Mouse (Mus musculus): ENCODE results near the gene Evi2a. TPM values are rescaled to one million over a fixed set of nuclear protein-coding genes. Genes with fewer than 3 reads are reported as not detected.
A peak's percentile ranks its signal among the peaks of the same experiment; 100 is the strongest.

Gene Evi2a
- polyA plus RNA-seq (2015; fragmentation: Nextera tagmentation; extraction: Ambion mirVana) = 2.2 and 3.3 TPM in 2 replicates

GRCm38 (mm10) chr11:79530333-79530761, at the start of gene Evi2a, which contains the start of gene Evi2:
Gene Evi2a, minus strand, starts transcription at chr11:79530609.
Gene Evi2, minus strand, starts transcription at chr11:79530589.
- no peak for TF ChIP-seq CTCF (IDR thresholded peaks at IDR 0.05; ENCODE audit: low read depth)
- Histone ChIP-seq H3K4me1 (replicated peaks; ENCODE audit: control insufficient read depth, insufficient read depth, low read length) (no peaks in the 10 kb centered on the region), H3K9ac (ENCODE audit: low read depth, low read length) (no peak within 1 kb of the TSS), H3K36me3 (ENCODE audit: control insufficient read depth, insufficient read depth) (0 out of 2 replicates have a peak, but pooled peaks cover under 1% of the 10 kb centered on the region), H3K4me3 (ENCODE audit: low read depth, low read length) (no peak within 1 kb of the TSS), H3K27ac (ENCODE audit: low read depth, low read length) (no peak within 1 kb of the TSS), H3K4me2 (replicated peaks; ENCODE audit: low read depth) (no peak within 1 kb of the TSS), H3K9me3 (ENCODE audit: control insufficient read depth) (no peaks in the 10 kb centered on the region), H3K27me3 (replicated peaks; ENCODE audit: control insufficient read depth, insufficient read depth, low read length) (no peaks in the 10 kb centered on the region)
- no peak for ATAC-seq
- 86% methylated on average over 7 of the region's 7 CpGs for WGBS

DNA sequence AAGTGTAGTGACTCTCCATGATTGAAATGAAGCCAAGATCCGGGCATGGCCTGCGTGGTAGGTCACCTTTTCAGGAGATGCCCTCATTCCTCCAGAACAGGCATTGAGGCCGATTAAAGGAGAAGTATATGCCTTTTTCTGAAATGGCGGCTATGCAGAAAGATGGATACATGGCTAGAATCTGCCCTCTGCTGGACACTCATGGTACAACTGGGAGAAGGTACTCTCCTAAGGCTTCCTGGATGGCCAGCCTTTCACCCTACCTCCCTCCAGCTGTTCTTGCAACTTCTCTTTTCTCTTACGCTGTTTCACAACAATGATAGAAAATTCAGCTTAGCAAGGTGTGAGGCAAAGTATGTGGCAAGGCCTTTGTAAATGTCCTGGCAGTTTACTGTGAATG, 47.3 kb upstream of the Evi2a start:
- Histone ChIP-seq H3K27me3 (replicated peaks; ENCODE audit: control insufficient read depth, insufficient read depth, low read length) (no peaks in the 10 kb centered on the region), H3K9ac (ENCODE audit: low read depth, low read length) (no peak overlapping the region), H3K27ac (ENCODE audit: low read depth, low read length) (no peak overlapping the region), H3K36me3 (ENCODE audit: control insufficient read depth, insufficient read depth) (peaks cover 22% of the 10 kb centered on the region), H3K4me1 (replicated peaks; ENCODE audit: control insufficient read depth, insufficient read depth, low read length) (no peaks in the 10 kb centered on the region), H3K4me2 (replicated peaks; ENCODE audit: low read depth) (no peak overlapping the region), H3K9me3 (ENCODE audit: control insufficient read depth) (no peaks in the 10 kb centered on the region), H3K4me3 (ENCODE audit: low read depth, low read length) (no peak overlapping the region)
- peak; percentile 89 for TF ChIP-seq CTCF (IDR thresholded peaks at IDR 0.05; ENCODE audit: low read depth)
- 0 out of 2 replicates have a peak, but pooled peaks have one; percentile 31 for ATAC-seq
- WGBS = 53% methylated on average over 5 of the region's 5 CpGs

GRCm38 (mm10) chr11:79575383-79576073, 45.1 kb upstream of the Evi2a start:
- no peak overlapping the region for H3K4me3 ChIP-seq (ENCODE audit: low read depth, low read length)
- no peak overlapping the region for H3K9ac ChIP-seq (ENCODE audit: low read depth, low read length)
- no peaks in the 10 kb centered on the region for H3K4me1 ChIP-seq (replicated peaks; ENCODE audit: control insufficient read depth, insufficient read depth, low read length)
- peaks cover 32% of the 10 kb centered on the region for H3K36me3 ChIP-seq (ENCODE audit: control insufficient read depth, insufficient read depth)
- ATAC-seq = no peak
- H3K9me3 ChIP-seq (ENCODE audit: control insufficient read depth) = no peaks in the 10 kb centered on the region
- 88% methylated on average over 14 of the region's 14 CpGs for WGBS
- no peak overlapping the region for H3K4me2 ChIP-seq (replicated peaks; ENCODE audit: low read depth)
- H3K27me3 ChIP-seq (replicated peaks; ENCODE audit: control insufficient read depth, insufficient read depth, low read length) = no peaks in the 10 kb centered on the region
- no peak for TF ChIP-seq CTCF (IDR thresholded peaks at IDR 0.05; ENCODE audit: low read depth)
- no peak overlapping the region for H3K27ac ChIP-seq (ENCODE audit: low read depth, low read length)

DNA sequence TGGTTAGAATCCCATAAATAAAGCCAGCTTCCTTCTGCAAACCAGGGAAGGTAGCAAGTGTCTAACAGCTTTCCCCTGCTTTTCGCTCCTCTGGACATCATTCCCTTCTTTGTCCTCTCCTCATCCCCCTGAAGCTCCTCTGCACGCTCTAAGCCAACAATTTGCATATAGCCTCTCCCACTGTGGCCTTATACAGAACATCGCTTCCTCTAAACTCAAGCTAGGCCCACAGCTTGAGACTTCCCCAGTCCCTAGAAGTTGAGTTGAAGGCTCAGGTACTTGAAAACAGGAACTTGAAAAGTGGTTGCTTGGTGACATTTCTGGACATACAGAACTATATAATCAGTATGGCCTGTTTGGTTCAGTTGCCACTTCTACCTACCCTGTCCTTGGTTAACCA, 43.4 kb upstream of the Evi2a start:
- no peak for TF ChIP-seq CTCF (IDR thresholded peaks at IDR 0.05; ENCODE audit: low read depth)
- Histone ChIP-seq H3K4me1 (replicated peaks; ENCODE audit: control insufficient read depth, insufficient read depth, low read length) (no peaks in the 10 kb centered on the region), H3K4me2 (replicated peaks; ENCODE audit: low read depth) (no peak overlapping the region), H3K4me3 (ENCODE audit: low read depth, low read length) (no peak overlapping the region), H3K36me3 (ENCODE audit: control insufficient read depth, insufficient read depth) (peaks cover 35% of the 10 kb centered on the region), H3K27me3 (replicated peaks; ENCODE audit: control insufficient read depth, insufficient read depth, low read length) (no peaks in the 10 kb centered on the region), H3K27ac (ENCODE audit: low read depth, low read length) (no peak overlapping the region), H3K9ac (ENCODE audit: low read depth, low read length) (no peak overlapping the region), H3K9me3 (ENCODE audit: control insufficient read depth) (no peaks in the 10 kb centered on the region)
- 85% methylated on average over 3 of the region's 3 CpGs for WGBS
- ATAC-seq = no peak

- no peaks in the 10 kb centered on the region for H3K27me3 ChIP-seq (replicated peaks; ENCODE audit: control insufficient read depth, insufficient read depth, low read length)
- H3K9me3 ChIP-seq (ENCODE audit: control insufficient read depth) = no peaks in the 10 kb centered on the region
- H3K36me3 ChIP-seq (ENCODE audit: control insufficient read depth, insufficient read depth) = peaks cover 53% of the 10 kb centered on the region
- H3K4me2 ChIP-seq (replicated peaks; ENCODE audit: low read depth) = no peak overlapping the region
- H3K4me1 ChIP-seq (replicated peaks; ENCODE audit: control insufficient read depth, insufficient read depth, low read length) = no peaks in the 10 kb centered on the region
- TF ChIP-seq CTCF (IDR thresholded peaks at IDR 0.05; ENCODE audit: low read depth) = no peak
- no peak overlapping the region for H3K4me3 ChIP-seq (ENCODE audit: low read depth, low read length)
- H3K9ac ChIP-seq (ENCODE audit: low read depth, low read length) = no peak overlapping the region
- H3K27ac ChIP-seq (ENCODE audit: low read depth, low read length) = no peak overlapping the region
- no peak for ATAC-seq
- WGBS = 94% methylated on average over 2 of the region's 2 CpGs
Measured at GRCm38 (mm10) chr11:79570319-79570718, 39.9 kb upstream of the Evi2a start.

DNA sequence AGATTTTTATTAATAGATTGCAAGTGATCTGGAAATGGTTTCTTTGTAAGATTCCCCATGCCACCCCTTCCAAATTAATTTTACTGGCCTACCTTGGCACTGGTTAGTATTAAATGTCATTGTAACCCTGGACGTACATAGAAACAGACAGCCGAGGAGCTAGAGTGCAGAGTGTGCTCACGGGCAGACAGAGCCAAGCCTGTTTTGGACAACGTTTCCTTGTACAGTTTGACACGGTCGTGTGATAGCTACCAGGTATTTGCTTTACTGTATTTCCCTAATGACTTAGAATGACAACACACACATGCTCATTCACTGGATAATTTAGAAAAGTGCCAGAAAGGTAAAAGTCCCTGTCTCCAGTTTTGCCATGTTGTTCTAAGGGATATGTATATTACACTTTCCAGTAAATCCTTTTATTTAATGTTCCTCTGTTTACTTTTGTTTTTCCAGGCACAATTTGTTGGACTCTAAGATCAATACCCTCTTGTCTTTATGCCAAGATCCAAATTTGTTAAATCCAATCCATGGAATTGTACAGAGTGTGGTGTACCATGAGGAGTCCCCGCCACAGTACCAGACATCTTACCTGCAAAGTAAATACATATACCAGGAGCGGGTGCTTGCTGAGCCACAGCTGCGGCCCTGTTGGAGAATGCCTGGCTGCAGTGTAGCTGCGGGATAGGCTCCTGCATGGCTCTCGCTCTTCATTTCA, 37.9 kb upstream of the Evi2a start:
- Histone ChIP-seq H3K27me3 (replicated peaks; ENCODE audit: control insufficient read depth, insufficient read depth, low read length) (no peaks in the 10 kb centered on the region), H3K9me3 (ENCODE audit: control insufficient read depth) (no peaks in the 10 kb centered on the region), H3K4me2 (replicated peaks; ENCODE audit: low read depth) (no peak overlapping the region), H3K27ac (ENCODE audit: low read depth, low read length) (no peak overlapping the region), H3K4me3 (ENCODE audit: low read depth, low read length) (no peak overlapping the region), H3K4me1 (replicated peaks; ENCODE audit: control insufficient read depth, insufficient read depth, low read length) (no peaks in the 10 kb centered on the region), H3K9ac (ENCODE audit: low read depth, low read length) (no peak overlapping the region), H3K36me3 (ENCODE audit: control insufficient read depth, insufficient read depth) (peaks cover 53% of the 10 kb centered on the region)
- no peak for ATAC-seq
- TF ChIP-seq CTCF (IDR thresholded peaks at IDR 0.05; ENCODE audit: low read depth) = no peak
- WGBS = 80% methylated on average over 11 of the region's 11 CpGs
